Mouse (Mus musculus): ENCODE measurements around the gene Rnf39. TPM values are rescaled to one million over a fixed set of nuclear protein-coding genes. Genes with fewer than 3 reads are reported as not detected.

The Rnf39 gene
- polyA plus RNA-seq, 1 experiment from 2014 or later, result 0.22 TPM

DNA sequence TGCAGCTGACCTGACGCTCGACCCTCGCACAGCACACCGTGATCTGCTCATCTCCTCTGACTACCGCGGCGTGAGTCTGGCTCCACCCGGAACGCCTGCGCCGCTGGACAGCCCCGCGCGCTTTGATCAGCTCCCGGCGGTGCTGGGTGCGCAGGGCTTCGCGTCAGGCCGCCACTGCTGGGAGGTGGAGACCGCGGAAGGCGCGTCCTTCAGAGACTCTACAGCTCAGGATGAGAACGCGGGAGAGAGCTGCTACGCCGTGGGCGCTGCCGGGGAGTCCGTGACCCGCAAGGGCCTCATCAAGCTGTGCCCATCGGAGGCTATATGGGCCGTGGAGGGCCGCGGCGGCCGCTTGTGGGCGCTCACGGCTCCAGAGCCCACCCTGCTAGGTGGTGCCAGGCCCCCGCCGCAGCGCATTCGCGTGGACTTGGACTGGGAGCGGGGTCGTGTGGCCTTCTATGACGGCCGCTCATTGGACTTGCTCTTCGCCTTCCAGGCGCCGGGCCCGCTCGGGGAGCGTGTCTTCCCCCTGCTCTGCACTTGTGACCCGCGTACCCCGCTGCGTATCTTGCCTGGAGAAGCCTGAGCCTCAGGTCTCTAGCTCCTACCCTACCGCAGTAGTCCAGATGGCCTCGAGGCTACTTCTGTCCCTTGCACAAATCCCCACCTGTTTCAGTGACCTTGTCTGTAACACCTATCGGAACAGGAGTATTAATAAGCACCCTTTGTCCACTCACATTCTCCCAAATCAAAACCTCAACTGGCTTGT lies 4.5 kb downstream of the Rnf39 start:
- peak overlapping the region; percentile 67 for H3K4me3 ChIP-seq
- H3K36me3 ChIP-seq, result peaks cover 17% of the 10 kb centered on the region
- DNase-seq (ENCODE audit: low spot score), result peak; percentile 75
- H3K27me3 ChIP-seq (ENCODE audit: low read depth, poor library complexity, severe bottlenecking), result peaks cover 56% of the 10 kb centered on the region
- H3K4me1 ChIP-seq, result peaks cover 47% of the 10 kb centered on the region
- no peaks in the 10 kb centered on the region for H3K9me3 ChIP-seq (replicated peaks)
- 1% methylated on average over 62 of the region's 62 CpGs for WGBS
- peak overlapping the region; percentile 86 for H3K27ac ChIP-seq (replicated peaks)

- H3K27ac ChIP-seq (replicated peaks), result no peak overlapping the region
- peaks cover 39% of the 10 kb centered on the region for H3K4me1 ChIP-seq
- H3K4me3 ChIP-seq, result no peak overlapping the region
- no peak for DNase-seq (ENCODE audit: low spot score)
- H3K36me3 ChIP-seq, result peaks cover 18% of the 10 kb centered on the region
- 84% methylated on average over 1 of the region's 1 CpGs for WGBS
- H3K9me3 ChIP-seq (replicated peaks), result no peaks in the 10 kb centered on the region
- peaks cover 46% of the 10 kb centered on the region for H3K27me3 ChIP-seq (ENCODE audit: low read depth, poor library complexity, severe bottlenecking)
Observed at GRCm38 (mm10) chr17:36948286-36948685, 5.6 kb downstream of the Rnf39 start.

GRCm38 (mm10) chr17:36949265-36949664 lies 6.5 kb downstream of the Rnf39 start:
- 95% methylated on average over 8 of the region's 8 CpGs for WGBS
- Histone ChIP-seq H3K36me3 (peaks cover 24% of the 10 kb centered on the region), H3K4me1 (peaks cover 30% of the 10 kb centered on the region), H3K27me3 (ENCODE audit: low read depth, poor library complexity, severe bottlenecking) (peaks cover 36% of the 10 kb centered on the region), H3K4me3 (no peak overlapping the region), H3K27ac (replicated peaks) (no peak overlapping the region), H3K9me3 (replicated peaks) (no peaks in the 10 kb centered on the region)
- DNase-seq (ENCODE audit: low spot score), result no peak

- 4% methylated on average over 36 of the region's 36 CpGs for WGBS
- peak within 1 kb of the TSS; percentile 71 for H3K4me3 ChIP-seq
- peaks cover 16% of the 10 kb centered on the region for H3K27me3 ChIP-seq (ENCODE audit: low read depth, poor library complexity, severe bottlenecking)
- DNase-seq (ENCODE audit: low spot score), result peak; percentile 98
- peaks cover 30% of the 10 kb centered on the region for H3K4me1 ChIP-seq
- H3K36me3 ChIP-seq, result peaks cover 39% of the 10 kb centered on the region
- no peaks in the 10 kb centered on the region for H3K9me3 ChIP-seq (replicated peaks)
- H3K27ac ChIP-seq (replicated peaks), result peak within 1 kb of the TSS; percentile 90
Observed at GRCm38 (mm10) chr17:36950981-36951947, 8.5 kb downstream of the Rnf39 start, which contains the start of gene Ppp1r11. Ppp1r11 (minus strand) TSS chr17:36951741.

- no peak for DNase-seq (ENCODE audit: low spot score)
- peaks cover 45% of the 10 kb centered on the region for H3K36me3 ChIP-seq
- no peak overlapping the region for H3K27ac ChIP-seq (replicated peaks)
- H3K9me3 ChIP-seq (replicated peaks), result no peaks in the 10 kb centered on the region
- H3K4me1 ChIP-seq, result peaks cover 22% of the 10 kb centered on the region
- H3K27me3 ChIP-seq (ENCODE audit: low read depth, poor library complexity, severe bottlenecking), result peaks cover 8% of the 10 kb centered on the region
- no peak overlapping the region for H3K4me3 ChIP-seq
- 86% methylated on average over 2 of the region's 2 CpGs for WGBS
Observed at GRCm38 (mm10) chr17:36952631-36953030, 9.9 kb downstream of the Rnf39 start.

- WGBS, result 90% methylated on average over 1 of the region's 1 CpGs
- H3K4me1 ChIP-seq, result peaks cover 23% of the 10 kb centered on the region
- H3K27ac ChIP-seq (replicated peaks), result no peak overlapping the region
Observed at GRCm38 (mm10) chr17:36953062-36953461, 10.3 kb downstream of the Rnf39 start.

DNA sequence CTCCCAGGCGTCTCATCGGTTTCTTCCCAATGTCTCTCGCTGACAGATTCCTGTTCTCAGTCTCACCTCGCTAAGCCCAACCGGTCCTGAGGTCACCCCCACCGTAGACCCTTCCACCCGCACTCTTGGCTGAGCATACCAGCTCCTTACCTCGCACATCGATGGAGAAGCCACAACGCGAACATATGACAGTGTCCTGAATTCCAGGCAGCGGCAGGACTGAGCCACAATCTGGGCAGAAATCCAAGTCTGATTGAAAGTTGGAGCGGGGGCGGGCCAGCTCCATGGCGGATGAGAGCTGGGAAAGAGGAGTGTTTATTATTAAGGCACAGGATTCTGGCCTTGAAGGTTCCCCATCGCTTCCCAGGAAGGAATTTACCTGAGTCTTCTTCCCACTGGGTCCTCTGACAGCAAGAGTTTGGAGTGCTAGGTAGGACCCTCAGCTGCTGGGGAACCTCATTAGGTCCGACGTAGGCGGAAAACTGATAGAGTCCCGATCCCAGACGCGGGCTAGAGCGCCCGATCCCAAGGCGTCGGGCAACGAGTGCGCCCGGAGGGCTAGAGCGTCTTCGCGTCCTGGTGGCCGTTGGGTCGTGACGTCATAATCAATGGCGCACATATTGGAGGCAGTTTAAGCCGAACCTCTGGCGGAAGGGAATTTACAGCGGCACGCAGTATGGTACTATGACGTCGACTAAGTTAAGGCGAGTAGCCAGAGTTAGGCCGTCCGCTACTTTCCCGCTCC lies 15.5 kb downstream of the Rnf39 start, which contains the start of the genes Znrd1 and Znrd1as:
TSS of gene Znrd1 (minus strand) at position 561 of the 745 bp plus-strand sequence.
TSS of gene Znrd1as (plus strand) at position 594 of the 745 bp plus-strand sequence.
- under 1% methylated on average over 46 of the region's 46 CpGs for WGBS
- peak within 1 kb of the TSS; percentile 88 for H3K27ac ChIP-seq (replicated peaks)
- peak; percentile 94 for DNase-seq (ENCODE audit: low spot score)

More at GRCm38 (mm10) chr17:36953062-36953461, 10.3 kb downstream of the Rnf39 start:
- H3K9me3 ChIP-seq (replicated peaks), result no peaks in the 10 kb centered on the region
- peaks cover 45% of the 10 kb centered on the region for H3K36me3 ChIP-seq
- H3K4me3 ChIP-seq, result no peak overlapping the region
- H3K27me3 ChIP-seq (ENCODE audit: low read depth, poor library complexity, severe bottlenecking), result peaks cover 8% of the 10 kb centered on the region
- DNase-seq (ENCODE audit: low spot score), result no peak

GRCm38 (mm10) chr17:36958884-36959283 lies 16.2 kb downstream of the Rnf39 start:
- H3K4me1 ChIP-seq, result peaks cover 20% of the 10 kb centered on the region
- 16% methylated on average over 12 of the region's 12 CpGs for WGBS
- H3K36me3 ChIP-seq, result peaks cover 23% of the 10 kb centered on the region
- no peaks in the 10 kb centered on the region for H3K9me3 ChIP-seq (replicated peaks)
- peak overlapping the region; percentile 88 for H3K27ac ChIP-seq (replicated peaks)
- DNase-seq (ENCODE audit: low spot score), result no peak
- peak overlapping the region; percentile 82 for H3K4me3 ChIP-seq
- no peaks in the 10 kb centered on the region for H3K27me3 ChIP-seq (ENCODE audit: low read depth, poor library complexity, severe bottlenecking)

More for the DNA sequence above, 15.5 kb downstream of the Rnf39 start, which contains the start of the genes Znrd1 and Znrd1as:
- Histone ChIP-seq H3K36me3 (peaks cover 28% of the 10 kb centered on the region), H3K4me3 (peak within 1 kb of the TSS; percentile 82), H3K27me3 (ENCODE audit: low read depth, poor library complexity, severe bottlenecking) (no peaks in the 10 kb centered on the region), H3K4me1 (peaks cover 20% of the 10 kb centered on the region), H3K9me3 (replicated peaks) (no peaks in the 10 kb centered on the region)

- 85% methylated on average over 1 of the region's 1 CpGs for WGBS
- no peak for DNase-seq (ENCODE audit: low spot score)
- Histone ChIP-seq H3K4me3 (no peak overlapping the region), H3K27me3 (ENCODE audit: low read depth, poor library complexity, severe bottlenecking) (no peaks in the 10 kb centered on the region), H3K27ac (replicated peaks) (no peak overlapping the region), H3K9me3 (replicated peaks) (no peaks in the 10 kb centered on the region), H3K36me3 (peaks cover 8% of the 10 kb centered on the region), H3K4me1 (peaks cover 20% of the 10 kb centered on the region)
Observed at GRCm38 (mm10) chr17:36961125-36961524, 18.4 kb downstream of the Rnf39 start.

DNA sequence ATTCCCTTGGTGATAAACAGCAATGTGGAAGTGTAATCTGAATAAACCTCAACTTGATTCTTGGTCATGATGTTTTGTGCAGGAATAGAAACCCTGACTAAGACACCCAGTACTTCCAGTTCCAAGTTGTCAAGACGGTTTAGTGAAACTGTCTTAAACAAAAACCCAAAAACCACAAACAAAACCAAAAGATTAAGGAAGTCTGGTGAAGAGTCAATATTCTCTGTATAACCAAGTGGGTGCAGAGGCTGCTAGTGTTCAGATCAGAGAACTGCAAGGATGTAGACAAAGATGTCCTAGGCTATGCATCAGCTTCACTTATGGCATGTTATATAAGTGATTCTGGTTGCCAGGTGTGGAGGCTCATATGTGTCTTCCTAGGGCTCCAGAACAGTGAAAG lies 24.2 kb downstream of the Rnf39 start:
- no peaks in the 10 kb centered on the region for H3K4me1 ChIP-seq
- no peak for DNase-seq (ENCODE audit: low spot score)
- no peaks in the 10 kb centered on the region for H3K27me3 ChIP-seq (ENCODE audit: low read depth, poor library complexity, severe bottlenecking)
- no peaks in the 10 kb centered on the region for H3K36me3 ChIP-seq
- no peak overlapping the region for H3K4me3 ChIP-seq
- H3K9me3 ChIP-seq (replicated peaks), result no peaks in the 10 kb centered on the region
- H3K27ac ChIP-seq (replicated peaks), result no peak overlapping the region
- WGBS, result 78% methylated on average over 1 of the region's 1 CpGs

DNA sequence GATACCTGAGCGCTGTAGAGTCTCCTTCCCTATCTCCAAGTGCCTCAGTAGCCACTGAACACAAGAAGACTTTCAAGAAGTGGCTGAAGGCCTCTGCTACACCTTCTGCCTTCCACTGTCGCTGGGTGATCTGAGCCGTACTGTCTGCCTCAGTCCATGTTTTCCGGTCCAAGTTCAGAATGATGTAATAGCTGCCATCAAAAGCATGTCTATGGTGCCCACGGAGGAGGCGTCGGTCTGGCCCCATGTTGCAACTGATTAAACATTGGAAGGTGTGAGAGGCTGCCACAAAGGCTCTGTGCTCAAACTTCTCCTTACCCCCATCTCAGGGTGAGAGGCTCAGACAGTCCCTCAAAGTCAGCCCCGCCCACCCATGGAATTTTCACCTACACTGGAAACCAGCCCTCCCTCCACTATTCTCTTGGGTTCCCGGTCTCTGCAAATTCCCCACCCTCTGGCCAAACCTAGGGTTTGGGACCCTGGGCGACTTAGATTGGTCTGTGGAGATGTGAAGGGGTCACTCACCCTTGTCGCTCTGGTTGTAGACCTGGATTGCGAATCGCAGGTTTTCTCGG lies 27.7 kb downstream of the Rnf39 start:
- 83% methylated on average over 14 of the region's 14 CpGs for WGBS
- H3K9me3 ChIP-seq (replicated peaks), result no peaks in the 10 kb centered on the region
- no peaks in the 10 kb centered on the region for H3K36me3 ChIP-seq
- no peaks in the 10 kb centered on the region for H3K4me1 ChIP-seq
- no peak for DNase-seq (ENCODE audit: low spot score)
- H3K27me3 ChIP-seq (ENCODE audit: low read depth, poor library complexity, severe bottlenecking), result no peaks in the 10 kb centered on the region
- H3K4me3 ChIP-seq, result no peak overlapping the region
- no peak overlapping the region for H3K27ac ChIP-seq (replicated peaks)
